Mouse (Mus musculus) embryonic fibroblast, embryonic 13.5 days (primary cell): ENCODE results near the gene Slc44a1. TPM values are rescaled to one million over a fixed set of nuclear protein-coding genes. Genes with fewer than 3 reads are reported as not detected.

Experiments
- H3K27ac ChIP-seq: 2 replicates; pipeline ENCODE4 v1.5.1; 2012; ENCODE audit warnings: low read length, control low read depth, inconsistent platforms; ENCODE audit not compliant: insufficient read depth
- H3K4me1 ChIP-seq: 2 replicates; pipeline ENCODE4 v1.6.1; 2011; ENCODE audit warnings: low read length; ENCODE audit not compliant: control insufficient read depth, insufficient read depth
- H3K4me3 ChIP-seq: 2 replicates; pipeline ENCODE4 v1.5.1; 2011; ENCODE audit warnings: mild to moderate bottlenecking, control low read depth, low read length; ENCODE audit not compliant: insufficient read depth
- CTCF ChIP-seq: IDR thresholded peaks from 2 replicates; pipeline ENCODE4 v1.5.1; 2011; ENCODE audit warnings: mild to moderate bottlenecking, control low read depth, low read length, moderate library complexity, borderline replicate concordance; ENCODE audit not compliant: insufficient read depth
- POLR2A ChIP-seq: IDR thresholded peaks from 2 replicates; pipeline ENCODE4 v1.6.1; 2011; ENCODE audit warnings: low read depth, mild to moderate bottlenecking, control low read depth, low read length, moderate library complexity
- polyA plus RNA-seq: library from polyadenylated mRNA; stranded (reverse); fragments of >200 nt; gene quantifications from 2 replicates; pipeline ENCODE4 v1.2.4, GENCODE M21; 2011; ENCODE audit warnings: low read depth; ENCODE audit not compliant: missing spikeins, insufficient read length

The Slc44a1 gene
- polyA plus RNA-seq, 1 experiment: 59.0 TPM

DNA sequence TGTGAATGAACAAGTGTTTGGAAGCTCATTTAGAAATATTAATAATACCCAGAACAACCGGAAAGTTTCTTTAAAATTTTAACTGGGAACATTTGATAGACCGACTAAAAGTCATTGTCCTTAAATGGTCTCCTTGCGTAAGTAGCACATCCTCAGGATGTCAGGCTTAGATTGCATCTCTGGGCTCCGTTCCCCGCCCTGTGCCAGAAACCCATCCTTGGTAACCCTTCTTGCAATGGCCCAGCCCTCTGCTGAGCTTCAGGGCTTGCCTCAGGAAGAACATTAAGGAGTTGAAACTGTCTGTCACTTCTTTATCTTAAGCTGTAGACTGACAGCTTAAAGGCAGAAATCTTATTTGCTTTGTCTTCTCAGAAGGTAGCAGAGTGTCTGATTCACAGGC, 107.2 kb downstream of the Slc44a1 start:
- H3K27ac ChIP-seq: no peak overlapping the region
- no peaks in the 10 kb centered on the region for H3K4me1 ChIP-seq
- TF ChIP-seq POLR2A: no peak
- no peak for TF ChIP-seq CTCF
- H3K4me3 ChIP-seq: no peak overlapping the region

DNA sequence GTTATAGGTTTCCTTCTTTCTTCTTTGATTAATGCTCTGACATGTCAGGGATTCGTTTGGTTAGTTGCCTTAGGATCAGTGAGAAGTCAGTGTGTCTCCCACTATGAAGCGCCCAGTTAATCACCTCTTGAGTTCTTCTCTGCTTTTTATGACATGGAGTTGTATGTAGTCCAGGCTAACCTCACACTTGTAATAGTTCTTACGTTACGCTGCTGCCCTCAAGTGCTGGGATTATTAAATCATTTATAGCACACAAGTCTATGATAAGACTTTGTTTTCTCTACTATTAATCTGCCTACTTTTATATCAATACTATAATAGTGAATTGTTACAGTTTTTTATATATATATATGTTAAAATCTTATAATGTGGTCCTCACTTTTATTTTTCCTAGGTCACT, 109.2 kb downstream of the Slc44a1 start:
- TF ChIP-seq CTCF: no peak
- TF ChIP-seq POLR2A: no peak
- Histone ChIP-seq H3K27ac (no peak overlapping the region), H3K4me1 (no peaks in the 10 kb centered on the region), H3K4me3 (no peak overlapping the region)

DNA sequence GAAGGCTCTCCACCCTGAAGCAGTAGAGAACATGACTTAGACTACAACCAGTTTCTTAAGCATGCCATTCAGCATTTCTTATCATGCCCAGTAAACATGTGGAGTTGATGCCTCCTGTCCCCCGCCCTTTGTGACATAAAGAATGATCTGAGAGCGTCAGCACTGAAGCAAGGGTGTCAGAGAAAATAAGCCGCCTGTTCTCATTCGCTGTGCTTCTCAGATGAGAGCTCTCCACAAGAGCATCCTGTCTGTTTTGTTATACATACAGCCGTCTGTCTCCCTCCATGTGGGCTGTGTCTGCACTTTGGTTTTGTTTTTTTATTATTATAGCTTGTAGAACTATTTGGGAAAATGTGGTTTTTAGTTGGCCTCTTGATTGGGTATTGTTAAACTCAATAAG, 124.4 kb downstream of the Slc44a1 start:
- TF ChIP-seq POLR2A: no peak
- no peak for TF ChIP-seq CTCF
- no peak overlapping the region for H3K4me3 ChIP-seq
- no peak overlapping the region for H3K27ac ChIP-seq
- no peaks in the 10 kb centered on the region for H3K4me1 ChIP-seq

DNA sequence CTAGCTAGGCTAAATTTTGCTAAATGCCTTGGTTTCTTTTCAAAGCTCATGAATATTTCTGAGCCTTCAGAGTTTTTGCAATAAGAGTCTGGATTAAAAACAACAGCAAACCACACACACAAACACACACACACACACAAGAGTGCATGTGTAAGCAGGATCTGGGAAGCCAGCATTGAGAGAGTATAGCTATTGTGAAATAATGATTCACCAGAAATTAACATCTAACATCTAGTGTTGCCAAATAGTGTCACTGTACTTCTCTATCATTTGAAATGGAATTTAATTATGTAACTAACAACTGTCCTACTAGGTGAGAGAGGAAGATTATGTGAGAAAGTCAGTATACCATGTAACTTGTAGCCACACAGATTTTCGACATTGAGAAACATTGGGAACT, 126.9 kb downstream of the Slc44a1 start:
- TF ChIP-seq POLR2A (no peak), CTCF (no peak)
- no peak overlapping the region for H3K27ac ChIP-seq
- no peaks in the 10 kb centered on the region for H3K4me1 ChIP-seq
- H3K4me3 ChIP-seq: no peak overlapping the region

DNA sequence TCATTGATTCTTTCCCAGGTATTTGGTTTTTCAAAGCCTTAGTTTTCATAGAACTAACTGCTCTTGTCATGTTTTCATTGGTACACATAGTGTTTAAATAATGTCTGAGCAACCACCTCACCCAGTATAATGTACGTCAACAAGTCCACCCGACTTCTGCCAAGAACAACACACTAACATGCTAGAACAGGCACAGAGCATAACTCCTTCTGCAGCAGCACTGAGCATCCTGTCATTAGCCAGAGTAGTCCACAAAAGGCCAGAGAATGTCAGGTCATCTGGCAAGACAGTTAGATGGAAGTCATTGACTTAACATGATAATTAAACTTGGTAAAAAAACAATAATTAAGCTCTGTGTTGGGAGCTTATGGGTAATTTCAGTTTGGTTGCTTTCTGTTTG, 135.3 kb downstream of the Slc44a1 start:
- TF ChIP-seq CTCF (no peak), POLR2A (no peak)
- Histone ChIP-seq H3K4me1 (no peaks in the 10 kb centered on the region), H3K4me3 (no peak overlapping the region), H3K27ac (no peak overlapping the region)

DNA sequence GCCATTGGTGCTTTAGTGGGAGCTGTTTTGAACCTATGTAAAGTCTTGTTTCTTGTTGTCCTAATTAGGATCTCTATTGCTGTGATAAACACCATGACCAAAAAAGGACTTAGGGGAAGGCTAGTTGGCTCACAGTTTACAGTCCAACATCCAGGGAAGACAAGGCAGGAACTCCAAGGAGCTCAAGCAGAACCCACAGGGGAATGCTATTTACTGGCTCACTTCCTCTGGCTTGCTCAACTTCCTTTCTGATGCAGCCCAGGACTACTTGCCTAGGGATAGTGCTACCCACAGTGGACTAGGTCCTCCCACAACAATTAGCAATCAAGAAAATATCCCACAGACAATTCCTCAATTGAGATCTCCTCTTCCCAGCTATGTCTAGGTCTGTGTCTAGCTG, 147.5 kb downstream of the Slc44a1 start:
- TF ChIP-seq POLR2A (no peak), CTCF (no peak)
- Histone ChIP-seq H3K4me3 (no peak overlapping the region), H3K4me1 (no peaks in the 10 kb centered on the region), H3K27ac (no peak overlapping the region)

DNA sequence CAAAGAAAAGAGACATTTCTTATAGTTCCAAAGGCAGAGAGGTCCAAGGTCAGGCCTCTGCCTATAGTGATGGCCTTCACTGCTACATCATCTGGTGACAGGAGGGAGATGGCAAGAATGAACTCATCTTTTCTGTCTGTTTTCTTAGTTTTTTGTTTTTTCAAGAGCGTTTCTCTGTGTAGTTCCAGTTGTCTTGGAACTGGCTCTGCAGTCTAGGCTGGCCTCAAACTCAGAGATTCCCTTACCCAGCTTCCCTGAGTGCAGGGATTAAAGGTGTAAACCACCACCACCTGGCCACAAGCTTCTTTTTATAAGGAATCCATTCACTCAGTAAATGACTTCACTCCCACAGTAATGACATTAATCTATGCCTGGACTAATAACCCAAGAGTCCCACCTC, 148.7 kb downstream of the Slc44a1 start:
- no peak overlapping the region for H3K4me3 ChIP-seq
- H3K4me1 ChIP-seq: no peaks in the 10 kb centered on the region
- no peak for TF ChIP-seq CTCF
- no peak for TF ChIP-seq POLR2A
- H3K27ac ChIP-seq: no peak overlapping the region

DNA sequence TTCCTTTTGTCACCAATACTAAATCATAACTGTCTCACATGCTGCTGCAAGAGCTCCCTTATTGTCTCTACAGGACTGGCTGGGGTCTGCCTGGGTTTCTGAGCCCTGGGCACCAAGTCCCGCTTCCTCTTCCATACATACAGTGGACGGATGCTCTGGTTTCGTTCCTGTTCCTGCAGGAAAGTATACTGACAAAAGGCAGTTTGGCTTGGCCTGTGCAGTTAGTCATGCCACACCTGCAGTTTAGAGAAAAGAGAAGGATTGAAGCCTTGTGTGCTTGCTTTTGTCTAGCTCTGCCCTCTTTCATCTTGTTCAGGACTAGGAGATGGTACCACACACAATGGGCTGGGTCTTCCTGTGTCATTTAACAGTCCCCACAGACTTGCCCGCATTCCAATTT, 149.3 kb downstream of the Slc44a1 start:
- H3K4me1 ChIP-seq: no peaks in the 10 kb centered on the region
- H3K4me3 ChIP-seq: no peak overlapping the region
- no peak overlapping the region for H3K27ac ChIP-seq
- TF ChIP-seq CTCF (no peak), POLR2A (no peak)

DNA sequence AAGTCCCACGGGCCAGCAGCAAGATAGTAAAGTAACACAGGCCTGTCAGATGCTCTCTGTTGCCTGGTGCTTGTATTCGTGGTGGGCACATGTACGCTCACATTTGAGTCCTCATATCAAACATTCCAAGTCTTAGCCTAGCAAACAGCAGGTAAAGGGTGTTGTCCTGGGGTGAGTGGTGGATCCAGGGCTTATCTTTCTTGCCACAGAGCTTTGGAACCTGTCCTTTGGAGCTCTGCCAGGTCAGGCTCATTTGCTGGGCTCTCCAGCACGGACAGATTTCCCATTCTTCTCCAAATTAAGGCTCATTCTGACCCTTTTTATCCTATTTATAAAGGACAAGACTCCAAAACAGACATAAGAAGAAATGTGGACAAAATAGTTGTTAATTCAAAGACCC, 149.9 kb downstream of the Slc44a1 start:
- TF ChIP-seq POLR2A (no peak), CTCF (no peak)
- Histone ChIP-seq H3K27ac (no peak overlapping the region), H3K4me3 (no peak overlapping the region), H3K4me1 (no peaks in the 10 kb centered on the region)

DNA sequence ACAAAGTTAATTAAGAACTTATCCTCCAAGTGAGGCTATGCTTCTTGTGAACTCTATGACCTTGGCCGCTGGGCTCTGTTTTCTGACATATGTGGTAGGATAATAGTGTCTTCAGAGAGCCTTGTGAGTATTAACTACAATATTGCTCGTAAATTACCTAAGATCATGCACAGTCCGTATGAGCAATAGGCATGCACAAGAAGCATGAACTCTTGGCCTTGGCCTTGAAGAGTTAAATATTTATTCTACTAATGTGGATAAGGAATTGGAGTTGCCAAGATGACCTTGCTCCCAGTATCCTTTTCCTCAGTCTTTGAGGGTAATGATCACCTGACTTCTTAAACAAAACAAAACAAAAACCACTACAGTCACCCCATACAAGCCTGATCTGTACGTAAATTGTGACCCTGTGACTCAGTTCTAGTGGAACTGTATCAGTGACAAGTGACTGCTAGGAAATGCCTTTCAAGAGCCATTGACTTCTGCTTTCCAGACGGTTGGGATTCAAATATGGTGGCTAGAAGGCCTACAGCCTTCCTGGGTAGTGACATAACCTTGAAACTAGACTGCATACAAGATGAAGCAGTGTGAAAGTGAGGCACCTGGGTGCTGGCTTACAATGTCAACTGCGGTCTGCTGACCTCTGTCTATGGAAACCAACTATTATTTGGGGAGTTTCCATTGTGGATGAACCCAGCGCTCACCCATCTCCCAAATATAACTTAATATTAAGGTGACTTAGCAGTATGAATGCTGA, 150.7 kb downstream of the Slc44a1 start:
- no peak overlapping the region for H3K27ac ChIP-seq
- TF ChIP-seq POLR2A: no peak
- no peak for TF ChIP-seq CTCF
- H3K4me1 ChIP-seq: no peaks in the 10 kb centered on the region
- no peak overlapping the region for H3K4me3 ChIP-seq

DNA sequence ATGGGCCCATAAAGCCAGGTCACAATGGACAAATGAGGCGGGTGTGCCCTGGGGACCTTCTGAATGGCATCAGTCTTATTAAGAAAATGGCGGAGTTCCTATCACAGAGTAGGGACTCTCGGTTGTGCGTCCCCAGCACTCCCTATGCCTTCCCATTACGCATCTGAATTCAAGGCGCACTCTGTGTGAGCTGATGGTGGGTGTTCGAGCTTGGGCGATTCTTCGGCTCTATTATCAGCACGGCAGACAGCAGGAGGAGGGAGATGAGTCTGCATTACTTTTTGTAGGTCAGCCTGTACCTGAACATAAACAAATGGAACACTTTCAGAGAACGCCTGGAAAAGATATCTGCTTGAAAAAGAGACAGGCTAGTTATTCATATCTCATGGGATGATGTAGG, 151.3 kb downstream of the Slc44a1 start:
- Histone ChIP-seq H3K27ac (no peak overlapping the region), H3K4me3 (no peak overlapping the region), H3K4me1 (no peaks in the 10 kb centered on the region)
- no peak for TF ChIP-seq CTCF
